Mouse (Mus musculus) left cerebral cortex, postnatal 10 days (tissue): ENCODE measurements at regions not wholly inside any gene's neighbourhood (a gene's known extent, or its start where the extent isn't known, plus 50 kb on each side); places are given as distances from the start of the nearest gene placed in this dataset. TPM values are rescaled to one million over a fixed set of nuclear protein-coding genes. Genes with fewer than 3 reads are reported as not detected.

Experiments used
- DNase-seq, 2 experiments: peaks; one replicate each; pipeline ENCODE4 v3.0.0; 2021 to 2022; ENCODE audit warnings: low spot score in 2 of 2, mixed read lengths in 1 of 2; ENCODE audit errors: extremely low spot score in 1 of 2
- intact Hi-C: fragments of 180-260 bp; cut with DNase I; formaldehyde crosslinking; loops from one replicate; pipeline ENCODE4 v1.15.1; 2025
- microRNA-seq: library from miRNA; unstranded; fragments of <30 nt; microRNA quantifications from one replicate; pipeline ENCODE4 v1.2.0, GENCODE M21; 2022

DNA sequence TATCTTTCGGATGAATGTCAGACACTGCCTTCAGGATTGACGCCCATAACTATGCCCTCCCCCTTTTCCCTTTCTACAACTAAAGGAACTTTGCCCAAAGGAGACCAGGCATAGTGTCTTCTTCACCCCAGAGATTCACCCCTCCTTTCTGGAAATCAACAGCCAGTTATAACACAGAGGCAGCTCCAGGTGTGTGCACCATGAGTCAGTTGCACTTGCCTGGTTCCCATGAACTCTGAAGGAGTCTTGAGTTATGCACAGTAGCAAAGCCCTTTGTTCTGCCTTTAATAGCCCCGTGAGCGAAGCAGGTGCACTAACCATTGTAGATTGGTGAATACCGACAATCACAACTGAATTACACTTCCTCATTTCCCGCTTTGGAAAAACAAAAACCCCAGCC, 94.5 kb upstream of the Paip1 start:
- DNase-seq = no peak
- intact Hi-C loops = no loop called here

DNA sequence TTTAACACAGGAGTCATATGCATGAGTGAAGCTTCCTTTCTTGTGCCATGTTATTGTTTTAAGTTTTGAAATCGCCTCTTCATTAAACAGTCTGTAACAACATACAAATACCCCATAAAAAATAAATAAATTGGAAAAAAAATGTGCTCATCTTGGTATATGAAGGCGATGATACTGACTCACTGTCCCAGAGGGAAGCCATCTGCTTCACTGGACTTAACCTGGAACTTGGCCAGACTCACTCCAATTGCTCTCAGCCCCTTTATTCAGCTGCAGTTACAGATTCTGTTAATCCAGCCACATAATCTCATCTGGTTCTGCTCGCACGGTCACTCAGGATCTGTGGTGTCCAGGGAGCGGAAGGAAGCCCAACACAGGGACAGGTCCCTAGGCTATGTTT, 90.5 kb upstream of the Paip1 start:
- no peak for DNase-seq
- intact Hi-C loops = no loop called here

DNA sequence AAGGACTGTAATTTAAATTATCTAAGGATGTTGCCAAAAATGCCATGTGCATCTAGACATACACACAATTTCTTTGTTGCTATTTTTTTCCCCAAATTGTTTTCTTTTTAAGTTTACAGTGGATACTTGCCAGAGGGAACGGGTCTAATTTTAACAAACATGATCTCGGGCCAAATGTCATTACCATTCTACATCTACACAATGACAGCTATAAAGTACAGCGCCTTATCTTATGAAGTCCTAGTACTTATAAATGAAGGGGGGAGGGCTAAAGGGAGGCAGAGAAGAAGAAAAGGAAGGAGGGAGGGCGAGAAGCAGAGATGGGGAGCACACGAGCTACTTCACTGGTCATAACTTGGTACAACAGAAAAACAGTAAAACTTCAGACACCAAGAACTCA, 89.4 kb upstream of the Paip1 start:
- DNase-seq = no peak
- intact Hi-C loops = no loop called here

DNA sequence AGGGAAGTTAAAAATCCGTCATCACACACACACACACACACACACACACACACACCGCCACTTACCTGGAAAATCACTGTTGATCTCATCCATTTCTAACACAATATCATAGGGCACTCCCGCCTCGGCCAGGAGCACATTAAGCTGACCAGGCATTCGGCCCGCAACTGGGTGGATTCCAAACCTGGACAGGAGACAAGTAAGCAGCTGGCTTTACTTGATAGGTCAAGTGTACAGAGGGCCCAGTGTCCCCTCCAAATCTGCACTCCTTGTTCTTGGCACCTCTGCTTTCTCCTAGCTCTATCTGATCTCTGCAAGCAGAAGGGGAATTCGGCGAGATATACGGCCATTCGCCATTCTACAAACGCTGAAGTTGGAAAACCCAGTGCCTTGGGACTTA, 88.6 kb upstream of the Paip1 start:
- intact Hi-C loops = no loop called here
- DNase-seq = no peak

DNA sequence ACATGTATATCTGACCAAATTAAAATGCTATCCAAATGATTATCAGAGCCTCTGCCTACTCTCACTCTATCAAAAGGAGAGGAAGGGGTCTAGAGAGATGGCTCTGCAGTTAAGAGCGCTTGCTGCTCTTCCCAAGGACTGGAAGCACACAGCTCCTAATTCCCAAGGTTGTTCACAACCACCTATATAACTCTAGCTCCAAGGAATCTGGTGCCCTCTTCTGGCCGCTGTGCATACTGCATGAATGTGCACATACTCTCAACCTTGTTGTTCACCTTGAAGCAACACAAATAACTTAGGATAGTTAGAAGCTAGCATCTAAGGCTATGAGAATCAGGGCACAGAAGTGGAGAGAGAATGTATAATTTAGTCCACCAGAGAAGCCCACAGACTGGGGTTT, 86.6 kb upstream of the Paip1 start:
- no peak for DNase-seq
- intact Hi-C loops = no loop called here

GRCm38 (mm10) chr13:119342761-119343160, 85.6 kb upstream of the Paip1 start:
- intact Hi-C loops = no loop called here
- DNase-seq = no peak

GRCm38 (mm10) chr13:119347988-119348387, 80.4 kb upstream of the Paip1 start:
- no peak for DNase-seq
- intact Hi-C loops = no loop called here

GRCm38 (mm10) chr13:119351346-119351745, 77.1 kb upstream of the Paip1 start:
- intact Hi-C loops = no loop called here
- no peak for DNase-seq

GRCm38 (mm10) chr13:119358696-119359095, 69.7 kb upstream of the Paip1 start:
- intact Hi-C loops = no loop called here

GRCm38 (mm10) chr13:119363379-119363778, 65.0 kb upstream of the Paip1 start:
- DNase-seq = peak in 1 of 2 experiments; percentile 23
- intact Hi-C loops = no loop called here

More at GRCm38 (mm10) chr13:119358696-119359095, 69.7 kb upstream of the Paip1 start:
- no peak for DNase-seq

- no peak for DNase-seq
- intact Hi-C loops = no loop called here
These were observed 64.2 kb upstream of the Paip1 start for GRCm38 (mm10) chr13:119364160-119364559.

- DNase-seq = no peak
- intact Hi-C loops = no loop called here
These were observed 60.9 kb upstream of the Paip1 start for GRCm38 (mm10) chr13:119367544-119367943.

- intact Hi-C loops = loop anchor here (5.0 kb wide), 1 partner anchor 976 kb away; no protein-coding TSS in a partner anchor
These were observed 49.9 kb upstream of the Paip1 start for GRCm38 (mm10) chr13:119378404-119379037.

More at GRCm38 (mm10) chr13:119378404-119379037, 49.9 kb upstream of the Paip1 start:
- DNase-seq = peak; percentile 60 to 78

Small RNAs in the stretch of these regions (microRNA-seq; reads per million reads assigned to microRNA genes)
- not detected for gene Gm44488
